Mouse (Mus musculus): ENCODE measurements around the gene Mfng. TPM values are rescaled to one million over a fixed set of nuclear protein-coding genes. Genes with fewer than 3 reads are reported as not detected.

Gene Mfng
- polyA plus RNA-seq, 1 experiment, result 15.5 TPM

DNA sequence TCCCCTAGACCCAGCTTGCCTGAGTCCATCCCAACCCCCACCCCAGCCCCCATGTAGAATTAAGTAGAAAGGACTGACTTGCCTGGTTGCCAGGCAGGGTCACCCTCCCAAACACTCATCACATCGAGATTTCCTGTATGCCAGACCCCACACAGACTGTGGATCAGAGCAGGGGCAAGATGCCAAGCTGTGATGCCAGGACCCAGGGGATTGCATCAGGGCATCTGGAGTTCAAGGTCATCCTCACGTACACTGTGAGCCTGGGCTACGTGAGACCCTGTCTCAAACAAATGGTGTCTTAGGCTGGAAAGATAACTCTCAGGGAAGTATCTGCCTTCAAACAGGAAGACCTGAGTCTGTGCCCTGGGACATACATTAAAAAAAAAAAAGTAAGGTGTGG, 66.6 kb downstream of the Mfng start:
- Histone ChIP-seq H3K4me3 (replicated peaks; ENCODE audit: control insufficient read depth, low read depth, low read length) (no peak overlapping the region), H3K27ac (ENCODE audit: control insufficient read depth, insufficient read depth, low read depth, low read length, poor library complexity) (no peak overlapping the region), H3K4me1 (ENCODE audit: control insufficient read depth, insufficient read depth, low read length) (no peaks in the 10 kb centered on the region)
- 48% methylated on average over 3 of the region's 3 CpGs for WGBS
- TF ChIP-seq CTCF (IDR thresholded peaks at IDR 0.05; ENCODE audit: control insufficient read depth, insufficient read depth, low read length), result no peak
- TF ChIP-seq POLR2A (IDR thresholded peaks at IDR 0.05; ENCODE audit: borderline replicate concordance, control insufficient read depth, low read depth, low read length), result no peak

Other genes starting within 250 kb of the Mfng start
- gene C1qtnf6, start 242.1 kb downstream of the Mfng start, polyA plus RNA-seq (2011; ENCODE audit: insufficient read depth, insufficient read length, low replicate concordance, missing spikeins), result 2.4 and 2.7 TPM in 2 replicates
- gene Sstr3, start 228.8 kb downstream of the Mfng start, polyA plus RNA-seq (2011; ENCODE audit: insufficient read depth, insufficient read length, low replicate concordance, missing spikeins), result not detected in 2 replicates
- gene Rac2, start 200.7 kb downstream of the Mfng start, polyA plus RNA-seq (2011; ENCODE audit: insufficient read depth, insufficient read length, low replicate concordance, missing spikeins), result 94.5 and 156 TPM in 2 replicates
- gene Cyth4, start 176.4 kb downstream of the Mfng start, polyA plus RNA-seq (2011; ENCODE audit: insufficient read depth, insufficient read length, low replicate concordance, missing spikeins), result 49.8 and 105 TPM in 2 replicates
- gene Elfn2, start 54.7 kb downstream of the Mfng start, polyA plus RNA-seq (2011; ENCODE audit: insufficient read depth, insufficient read length, low replicate concordance, missing spikeins), result not detected in 2 replicates
- gene Card10, start 29.6 kb upstream of the Mfng start, polyA plus RNA-seq (2011; ENCODE audit: insufficient read depth, insufficient read length, low replicate concordance, missing spikeins), result 11.3 and 20.8 TPM in 2 replicates
- gene Cdc42ep1, start 69.1 kb upstream of the Mfng start, polyA plus RNA-seq (2011; ENCODE audit: insufficient read depth, insufficient read length, low replicate concordance, missing spikeins), result 6.6 and 9.4 TPM in 2 replicates
- gene Lgals2, start 82.1 kb upstream of the Mfng start, polyA plus RNA-seq (2011; ENCODE audit: insufficient read depth, insufficient read length, low replicate concordance, missing spikeins), result not detected in 2 replicates
- 25.8 and 55.3 TPM in 2 replicates for gene Gga1, start 103.7 kb upstream of the Mfng start, polyA plus RNA-seq (2011; ENCODE audit: insufficient read depth, insufficient read length, low replicate concordance, missing spikeins)
- gene Gm49510, start 126.2 kb upstream of the Mfng start, polyA plus RNA-seq (2011; ENCODE audit: insufficient read depth, insufficient read length, low replicate concordance, missing spikeins), result not detected in 2 replicates
- 18.9 and 63.2 TPM in 2 replicates for gene Sh3bp1, start 126.3 kb upstream of the Mfng start, polyA plus RNA-seq (2011; ENCODE audit: insufficient read depth, insufficient read length, low replicate concordance, missing spikeins)
- gene Pdxp, start 140.4 kb upstream of the Mfng start, polyA plus RNA-seq (2011; ENCODE audit: insufficient read depth, insufficient read length, low replicate concordance, missing spikeins), result 5.7 and 8.0 TPM in 2 replicates
- gene Lgals1, start 153.2 kb upstream of the Mfng start, polyA plus RNA-seq (2011; ENCODE audit: insufficient read depth, insufficient read length, low replicate concordance, missing spikeins), result 75.3 and 222 TPM in 2 replicates
- gene Nol12, start 161.5 kb upstream of the Mfng start, polyA plus RNA-seq (2011; ENCODE audit: insufficient read depth, insufficient read length, low replicate concordance, missing spikeins), result 14.6 and 30.5 TPM in 2 replicates
- 17.0 and 32.9 TPM in 2 replicates for gene Triobp, start 174.2 kb upstream of the Mfng start, polyA plus RNA-seq (2011; ENCODE audit: insufficient read depth, insufficient read length, low replicate concordance, missing spikeins)

Data from bone marrow, adult 2 months (tissue).